Mouse (Mus musculus) frontal cortex, postnatal 14 days (tissue): ENCODE data around the gene Zfp11.

ENCODE experiments used
- DNase-seq, 2 experiments: peaks; one replicate each; pipeline ENCODE4 v3.0.0; 2022; ENCODE audit warnings: low spot score in 2 of 2

The Zfp11 gene

GRCm38 (mm10) chr5:129611060-129611459, 58.8 kb downstream of the Zfp11 start:
- DNase-seq: peak; percentile 54 to 74

GRCm38 (mm10) chr5:129607476-129607875, 62.4 kb downstream of the Zfp11 start:
- no peak for DNase-seq
